Mouse (Mus musculus): ENCODE measurements around the gene Glis1. TPM values are rescaled to one million over a fixed set of nuclear protein-coding genes. Genes with fewer than 3 reads are reported as not detected.

The Glis1 gene
- polyA plus RNA-seq, 1 experiment = 2.8 TPM

GRCm38 (mm10) chr4:107484221-107484575, 49.8 kb downstream of the Glis1 start:
- no peaks in the 10 kb centered on the region for H3K27me3 ChIP-seq (ENCODE audit: control insufficient read depth, insufficient read depth, low read length)
- no peak overlapping the region for H3K27ac ChIP-seq (ENCODE audit: control insufficient read depth, insufficient read depth, low read depth, low read length)
- no peaks in the 10 kb centered on the region for H3K36me3 ChIP-seq (ENCODE audit: control insufficient read depth, insufficient read depth, low read length)
- TF ChIP-seq CTCF (IDR thresholded peaks at IDR 0.05; ENCODE audit: control insufficient read depth, insufficient read depth, insufficient replicate concordance, low read depth, low read length) = no peak
- no peak for TF ChIP-seq POLR2A (IDR thresholded peaks at IDR 0.05; ENCODE audit: control insufficient read depth, low read depth, low read length)
- no peak overlapping the region for H3K4me3 ChIP-seq (ENCODE audit: control insufficient read depth, low read depth, low read length)
- no peaks in the 10 kb centered on the region for H3K4me1 ChIP-seq (ENCODE audit: control insufficient read depth, insufficient read depth, low read length)

- Histone ChIP-seq H3K27ac (ENCODE audit: control insufficient read depth, insufficient read depth, low read depth, low read length) (no peak overlapping the region), H3K4me1 (ENCODE audit: control insufficient read depth, insufficient read depth, low read length) (no peaks in the 10 kb centered on the region), H3K27me3 (ENCODE audit: control insufficient read depth, insufficient read depth, low read length) (no peaks in the 10 kb centered on the region), H3K36me3 (ENCODE audit: control insufficient read depth, insufficient read depth, low read length) (no peaks in the 10 kb centered on the region), H3K4me3 (ENCODE audit: control insufficient read depth, low read depth, low read length) (no peak overlapping the region)
- TF ChIP-seq POLR2A (IDR thresholded peaks at IDR 0.05; ENCODE audit: control insufficient read depth, low read depth, low read length) (no peak), CTCF (IDR thresholded peaks at IDR 0.05; ENCODE audit: control insufficient read depth, insufficient read depth, insufficient replicate concordance, low read depth, low read length) (peak; percentile 38; the same call in 1 of the 2 replicates)
These were observed 51.5 kb downstream of the Glis1 start for GRCm38 (mm10) chr4:107485903-107486302.

GRCm38 (mm10) chr4:107489121-107489840, 54.9 kb downstream of the Glis1 start:
- H3K36me3 ChIP-seq (ENCODE audit: control insufficient read depth, insufficient read depth, low read length) = no peaks in the 10 kb centered on the region
- no peak for TF ChIP-seq POLR2A (IDR thresholded peaks at IDR 0.05; ENCODE audit: control insufficient read depth, low read depth, low read length)
- TF ChIP-seq CTCF (IDR thresholded peaks at IDR 0.05; ENCODE audit: control insufficient read depth, insufficient read depth, insufficient replicate concordance, low read depth, low read length) = no peak
- no peaks in the 10 kb centered on the region for H3K27me3 ChIP-seq (ENCODE audit: control insufficient read depth, insufficient read depth, low read length)
- H3K4me3 ChIP-seq (ENCODE audit: control insufficient read depth, low read depth, low read length) = no peak overlapping the region
- H3K4me1 ChIP-seq (ENCODE audit: control insufficient read depth, insufficient read depth, low read length) = no peaks in the 10 kb centered on the region
- H3K27ac ChIP-seq (ENCODE audit: control insufficient read depth, insufficient read depth, low read depth, low read length) = no peak overlapping the region

- Histone ChIP-seq H3K4me1 (ENCODE audit: control insufficient read depth, insufficient read depth, low read length) (no peaks in the 10 kb centered on the region), H3K4me3 (ENCODE audit: control insufficient read depth, low read depth, low read length) (no peak overlapping the region), H3K27ac (ENCODE audit: control insufficient read depth, insufficient read depth, low read depth, low read length) (no peak overlapping the region), H3K27me3 (ENCODE audit: control insufficient read depth, insufficient read depth, low read length) (no peaks in the 10 kb centered on the region), H3K36me3 (ENCODE audit: control insufficient read depth, insufficient read depth, low read length) (no peaks in the 10 kb centered on the region)
- no peak for TF ChIP-seq CTCF (IDR thresholded peaks at IDR 0.05; ENCODE audit: control insufficient read depth, insufficient read depth, insufficient replicate concordance, low read depth, low read length)
- TF ChIP-seq POLR2A (IDR thresholded peaks at IDR 0.05; ENCODE audit: control insufficient read depth, low read depth, low read length) = no peak
These were observed 58.6 kb downstream of the Glis1 start for GRCm38 (mm10) chr4:107492991-107493390.

GRCm38 (mm10) chr4:107495751-107496430, 61.5 kb downstream of the Glis1 start:
- H3K4me1 ChIP-seq (ENCODE audit: control insufficient read depth, insufficient read depth, low read length) = no peaks in the 10 kb centered on the region
- TF ChIP-seq CTCF (IDR thresholded peaks at IDR 0.05; ENCODE audit: control insufficient read depth, insufficient read depth, insufficient replicate concordance, low read depth, low read length) (no peak), POLR2A (IDR thresholded peaks at IDR 0.05; ENCODE audit: control insufficient read depth, low read depth, low read length) (no peak)
- no peak overlapping the region for H3K4me3 ChIP-seq (ENCODE audit: control insufficient read depth, low read depth, low read length)
- no peaks in the 10 kb centered on the region for H3K36me3 ChIP-seq (ENCODE audit: control insufficient read depth, insufficient read depth, low read length)
- no peak overlapping the region for H3K27ac ChIP-seq (ENCODE audit: control insufficient read depth, insufficient read depth, low read depth, low read length)
- no peaks in the 10 kb centered on the region for H3K27me3 ChIP-seq (ENCODE audit: control insufficient read depth, insufficient read depth, low read length)

GRCm38 (mm10) chr4:107497430-107497935, 63.1 kb downstream of the Glis1 start:
- H3K4me1 ChIP-seq (ENCODE audit: control insufficient read depth, insufficient read depth, low read length) = no peaks in the 10 kb centered on the region
- no peak for TF ChIP-seq POLR2A (IDR thresholded peaks at IDR 0.05; ENCODE audit: control insufficient read depth, low read depth, low read length)
- TF ChIP-seq CTCF (IDR thresholded peaks at IDR 0.05; ENCODE audit: control insufficient read depth, insufficient read depth, insufficient replicate concordance, low read depth, low read length) = no peak
- no peaks in the 10 kb centered on the region for H3K27me3 ChIP-seq (ENCODE audit: control insufficient read depth, insufficient read depth, low read length)
- no peak overlapping the region for H3K27ac ChIP-seq (ENCODE audit: control insufficient read depth, insufficient read depth, low read depth, low read length)
- H3K4me3 ChIP-seq (ENCODE audit: control insufficient read depth, low read depth, low read length) = no peak overlapping the region
- H3K36me3 ChIP-seq (ENCODE audit: control insufficient read depth, insufficient read depth, low read length) = no peaks in the 10 kb centered on the region

GRCm38 (mm10) chr4:107502601-107503051, 68.2 kb downstream of the Glis1 start:
- no peak for TF ChIP-seq POLR2A (IDR thresholded peaks at IDR 0.05; ENCODE audit: control insufficient read depth, low read depth, low read length)
- no peak for TF ChIP-seq CTCF (IDR thresholded peaks at IDR 0.05; ENCODE audit: control insufficient read depth, insufficient read depth, insufficient replicate concordance, low read depth, low read length)
- no peaks in the 10 kb centered on the region for H3K4me1 ChIP-seq (ENCODE audit: control insufficient read depth, insufficient read depth, low read length)
- no peak overlapping the region for H3K4me3 ChIP-seq (ENCODE audit: control insufficient read depth, low read depth, low read length)
- no peaks in the 10 kb centered on the region for H3K27me3 ChIP-seq (ENCODE audit: control insufficient read depth, insufficient read depth, low read length)
- no peaks in the 10 kb centered on the region for H3K36me3 ChIP-seq (ENCODE audit: control insufficient read depth, insufficient read depth, low read length)
- H3K27ac ChIP-seq (ENCODE audit: control insufficient read depth, insufficient read depth, low read depth, low read length) = no peak overlapping the region

All from testis, adult 2 months (tissue).